Mouse (Mus musculus) R1 (cell line): ENCODE measurements around the gene 2610507B11Rik.

ENCODE experiments used
- DNase-seq: peaks from one replicate; pipeline ENCODE4 v3.0.0-alpha.2; 2018; ENCODE audit warnings: low read depth, low spot score

2610507B11Rik gene

GRCm38 (mm10) chr11:78337040-78337439, 75.5 kb downstream of the 2610507B11Rik start:
- no peak for DNase-seq
